Mouse (Mus musculus) bone marrow macrophage, adult 2 months (primary cell): ENCODE measurements around the gene Gch1. TPM values are rescaled to one million over a fixed set of nuclear protein-coding genes. Genes with fewer than 3 reads are reported as not detected.

Experiments used
- H3K27ac ChIP-seq: 2 replicates; pipeline ENCODE4 v1.5.1; 2012; ENCODE audit warnings: low read depth, low read length; ENCODE audit not compliant: insufficient read depth
- H3K4me1 ChIP-seq: 2 replicates; pipeline ENCODE4 v1.6.1; 2012; ENCODE audit warnings: low read length; ENCODE audit not compliant: control insufficient read depth, insufficient read depth
- H3K4me3 ChIP-seq: 2 replicates; pipeline ENCODE4 v1.5.1; 2012; ENCODE audit warnings: mild to moderate bottlenecking, low read length, moderate library complexity; ENCODE audit not compliant: insufficient read depth
- CTCF ChIP-seq: IDR thresholded peaks from 2 replicates; pipeline ENCODE4 v1.5.1; 2012; ENCODE audit warnings: low read depth, mild to moderate bottlenecking, low read length, moderate library complexity
- POLR2A ChIP-seq: IDR thresholded peaks from 2 replicates; pipeline ENCODE4 v1.6.1; 2012; ENCODE audit warnings: mild to moderate bottlenecking, low read depth, low read length, borderline replicate concordance
- polyA plus RNA-seq: library from polyadenylated mRNA; stranded (reverse); fragments of >200 nt; gene quantifications from 2 replicates; pipeline ENCODE4 v1.2.4, GENCODE M21; 2012; ENCODE audit not compliant: missing spikeins, insufficient read depth, insufficient read length

Gene Gch1
- polyA plus RNA-seq, 1 experiment: 12.9 TPM

GRCm38 (mm10) chr14:47222631-47223450 is 33.6 kb upstream of the Gch1 start:
- TF ChIP-seq CTCF (no peak), POLR2A (no peak)
- Histone ChIP-seq H3K27ac (no peak overlapping the region), H3K4me1 (no peaks in the 10 kb centered on the region), H3K4me3 (no peak overlapping the region)

- TF ChIP-seq CTCF: no peak
- TF ChIP-seq POLR2A: no peak
- Histone ChIP-seq H3K27ac (no peak overlapping the region), H3K4me1 (no peaks in the 10 kb centered on the region), H3K4me3 (no peak overlapping the region)
Measured at GRCm38 (mm10) chr14:47221567-47221966, 32.4 kb upstream of the Gch1 start.

GRCm38 (mm10) chr14:47220231-47221025 is 31.2 kb upstream of the Gch1 start:
- Histone ChIP-seq H3K27ac (no peak overlapping the region), H3K4me3 (no peak overlapping the region), H3K4me1 (no peaks in the 10 kb centered on the region)
- no peak for TF ChIP-seq POLR2A
- no peak for TF ChIP-seq CTCF

- no peak overlapping the region for H3K27ac ChIP-seq
- no peak overlapping the region for H3K4me3 ChIP-seq
- TF ChIP-seq CTCF (no peak), POLR2A (no peak)
- no peaks in the 10 kb centered on the region for H3K4me1 ChIP-seq
Measured at GRCm38 (mm10) chr14:47218766-47219606, 29.8 kb upstream of the Gch1 start.

GRCm38 (mm10) chr14:47216541-47216940 is 27.3 kb upstream of the Gch1 start:
- no peak overlapping the region for H3K4me3 ChIP-seq
- no peaks in the 10 kb centered on the region for H3K4me1 ChIP-seq
- H3K27ac ChIP-seq: no peak overlapping the region
- TF ChIP-seq POLR2A (no peak), CTCF (no peak)

- H3K27ac ChIP-seq: no peak overlapping the region
- no peaks in the 10 kb centered on the region for H3K4me1 ChIP-seq
- H3K4me3 ChIP-seq: no peak overlapping the region
- TF ChIP-seq POLR2A (no peak), CTCF (no peak)
Measured at GRCm38 (mm10) chr14:47214367-47214766, 25.2 kb upstream of the Gch1 start.

GRCm38 (mm10) chr14:47213305-47213704 is 24.1 kb upstream of the Gch1 start:
- H3K4me3 ChIP-seq: no peak overlapping the region
- H3K27ac ChIP-seq: no peak overlapping the region
- TF ChIP-seq POLR2A: no peak
- TF ChIP-seq CTCF: no peak
- no peaks in the 10 kb centered on the region for H3K4me1 ChIP-seq

- no peak overlapping the region for H3K4me3 ChIP-seq
- H3K27ac ChIP-seq: no peak overlapping the region
- no peak for TF ChIP-seq CTCF
- no peak for TF ChIP-seq POLR2A
- no peaks in the 10 kb centered on the region; the same call in 1 of the 2 replicates for H3K4me1 ChIP-seq
Measured at GRCm38 (mm10) chr14:47209669-47210164, 20.5 kb upstream of the Gch1 start.
